Mouse (Mus musculus) MEL (cell line): Measurements from ENCODE around the gene Pp2d1. TPM values are rescaled to one million over a fixed set of nuclear protein-coding genes. Genes with fewer than 3 reads are reported as not detected.

Experiments
- DNase-seq: peaks from one replicate; pipeline ENCODE4 v3.0.0; 2011; ENCODE audit warnings: low read depth, low spot score
- H3K27ac ChIP-seq: 2 replicates; pipeline ENCODE4 v1.5.1; 2012; ENCODE audit warnings: low read depth, mild to moderate bottlenecking, control low read depth, low read length, moderate library complexity; ENCODE audit not compliant: control insufficient read depth
- H3K27me3 ChIP-seq, 2 experiments: fragments of 150-350 bp in 1 of 2; sonication (generic) in 1 of 2; 2 replicates each; pipeline ENCODE4 v1.6.1; 2012; ENCODE audit warnings: low read length in 2 of 2, mild to moderate bottlenecking in 2 of 2, improper control_type of control experiment in 1 of 2, moderate library complexity in 1 of 2; ENCODE audit not compliant: insufficient read depth in 2 of 2, control insufficient read depth in 1 of 2
- H3K36me3 ChIP-seq, 2 experiments: 2 replicates each; pipeline ENCODE4 v1.6.1; 2012 to 2014; ENCODE audit warnings: low read length in 2 of 2, improper control_type of control experiment in 1 of 2, inconsistent platforms in 1 of 2, mild to moderate bottlenecking in 1 of 2; ENCODE audit not compliant: insufficient read depth in 2 of 2, control insufficient read depth in 1 of 2
- H3K4me1 ChIP-seq, 2 experiments: fragments of 150-350 bp in 1 of 2; sonication (generic) in 1 of 2; 2 replicates each; pipeline ENCODE4 v1.6.1; 2012; ENCODE audit warnings: low read length in 2 of 2, improper control_type of control experiment in 1 of 2, mild to moderate bottlenecking in 1 of 2; ENCODE audit not compliant: insufficient read depth in 2 of 2, control insufficient read depth in 1 of 2
- H3K4me3 ChIP-seq, 2 experiments: fragments of 150-350 bp in 1 of 2; sonication (generic) in 1 of 2; 2 replicates each; pipeline ENCODE4 v1.5.1; 2012; ENCODE audit warnings: low read depth in 2 of 2, low read length in 2 of 2, mild to moderate bottlenecking in 2 of 2, moderate library complexity in 2 of 2, control low read depth in 1 of 2, improper control_type of control experiment in 1 of 2; ENCODE audit not compliant: control insufficient read depth in 1 of 2, insufficient read depth in 1 of 2
- H3K79me2 ChIP-seq: 2 replicates; pipeline ENCODE4 v1.6.1; 2012; ENCODE audit warnings: mild to moderate bottlenecking, low read length, moderate library complexity; ENCODE audit not compliant: control insufficient read depth, poor library complexity, insufficient read depth
- H3K9ac ChIP-seq: 2 replicates; pipeline ENCODE4 v1.6.1; 2012; ENCODE audit warnings: low read depth, mild to moderate bottlenecking, control low read depth, low read length, moderate library complexity; ENCODE audit not compliant: control insufficient read depth, poor library complexity, severe bottlenecking
- H3K9me3 ChIP-seq: fragments of 150-350 bp; sonication (generic); replicated peaks from 2 replicates; pipeline ENCODE4 v1.6.1; 2012; ENCODE audit warnings: mild to moderate bottlenecking, low read length, improper control_type of control experiment, moderate library complexity; ENCODE audit not compliant: insufficient read depth
- BHLHE40 ChIP-seq: IDR thresholded peaks from 2 replicates; pipeline ENCODE4 v1.6.1; 2012; ENCODE audit warnings: low read depth, mild to moderate bottlenecking, inconsistent platforms, low read length, improper control_type of control experiment, borderline replicate concordance
- CHD2 ChIP-seq: IDR thresholded peaks from 2 replicates; pipeline ENCODE4 v1.6.1; 2011; ENCODE audit warnings: low read length, improper control_type of control experiment
- CTCF ChIP-seq, 3 experiments: IDR thresholded peaks in 2 of 3; conservative IDR thresholded peaks in 1 of 3; 2 replicates each; pipeline ENCODE4 v1.5.1; 2011 to 2012; ENCODE audit warnings: low read length in 3 of 3, low read depth in 2 of 3, mild to moderate bottlenecking in 2 of 3, improper control_type of control experiment in 1 of 3, inconsistent platforms in 1 of 3, mixed read lengths in 1 of 3, moderate library complexity in 1 of 3; ENCODE audit not compliant: control insufficient read depth in 1 of 3, insufficient read depth in 1 of 3, poor library complexity in 1 of 3, severe bottlenecking in 1 of 3
- E2F4 ChIP-seq: IDR thresholded peaks from 2 replicates; pipeline ENCODE4 v1.6.1; 2011; ENCODE audit warnings: low read depth, low read length, improper control_type of control experiment, borderline replicate concordance
- ELF1 ChIP-seq: IDR thresholded peaks from 2 replicates; pipeline ENCODE4 v1.6.1; 2014; ENCODE audit warnings: low read depth, mild to moderate bottlenecking, inconsistent platforms, low read length, improper control_type of control experiment, moderate library complexity
- EP300 ChIP-seq, 2 experiments: IDR thresholded peaks; 2 replicates each; pipeline ENCODE4 v1.6.1; 2011; ENCODE audit warnings: improper control_type of control experiment in 2 of 2, low read length in 2 of 2, low read depth in 1 of 2, mild to moderate bottlenecking in 1 of 2
- ETS1 ChIP-seq: IDR thresholded peaks from 2 replicates; pipeline ENCODE4 v1.6.1; 2012; ENCODE audit warnings: low read depth, mild to moderate bottlenecking, inconsistent platforms, low read length, improper control_type of control experiment, moderate library complexity
- GATA1 ChIP-seq: IDR thresholded peaks from 2 replicates; pipeline ENCODE4 v1.6.1; 2011; ENCODE audit warnings: low read depth, low read length, improper control_type of control experiment
- JUND ChIP-seq: IDR thresholded peaks from 2 replicates; pipeline ENCODE4 v1.6.1; 2011; ENCODE audit warnings: low read depth, mild to moderate bottlenecking, improper control_type of control experiment, low read length
- MAFK ChIP-seq: IDR thresholded peaks from 2 replicates; pipeline ENCODE4 v1.6.1; 2011; ENCODE audit warnings: low read depth, mild to moderate bottlenecking, low read length, improper control_type of control experiment, borderline replicate concordance
- MAZ ChIP-seq: IDR thresholded peaks from 2 replicates; pipeline ENCODE4 v1.6.1; 2012; ENCODE audit warnings: low read depth, mild to moderate bottlenecking, inconsistent platforms, low read length, improper control_type of control experiment
- MEF2A ChIP-seq: IDR thresholded peaks from 2 replicates; pipeline ENCODE4 v1.6.1; 2014; ENCODE audit warnings: low read depth, mild to moderate bottlenecking, inconsistent platforms, low read length, improper control_type of control experiment; ENCODE audit not compliant: poor library complexity, insufficient replicate concordance, severe bottlenecking; ENCODE audit errors: extremely low read depth
- MXI1 ChIP-seq: IDR thresholded peaks from 2 replicates; pipeline ENCODE4 v1.6.1; 2011; ENCODE audit warnings: mild to moderate bottlenecking, low read depth, low read length, improper control_type of control experiment
- MYB ChIP-seq: IDR thresholded peaks from 2 replicates; pipeline ENCODE4 v1.6.1; 2011; ENCODE audit warnings: mild to moderate bottlenecking, low read depth, low read length, improper control_type of control experiment
- MYC ChIP-seq: IDR thresholded peaks from 2 replicates; pipeline ENCODE4 v1.6.1; 2011; ENCODE audit warnings: low read depth, mild to moderate bottlenecking, low read length, improper control_type of control experiment, moderate library complexity
- NELFE ChIP-seq: IDR thresholded peaks from 2 replicates; pipeline ENCODE4 v1.6.1; 2011; ENCODE audit warnings: low read depth, low read length, improper control_type of control experiment
- POLR2A ChIP-seq, 2 experiments: IDR thresholded peaks; 2 replicates each; pipeline ENCODE4 v1.6.1; 2011 to 2012; ENCODE audit warnings: low read length in 2 of 2, mild to moderate bottlenecking in 2 of 2, control low read depth in 1 of 2, improper control_type of control experiment in 1 of 2, low read depth in 1 of 2, moderate library complexity in 1 of 2; ENCODE audit not compliant: control insufficient read depth in 1 of 2, insufficient read depth in 1 of 2, poor library complexity in 1 of 2
- POLR2AphosphoS2 ChIP-seq: IDR thresholded peaks from 2 replicates; pipeline ENCODE4 v1.6.1; 2011; ENCODE audit warnings: low read length, improper control_type of control experiment
- RAD21 ChIP-seq: IDR thresholded peaks from 2 replicates; pipeline ENCODE4 v1.6.1; 2011; ENCODE audit warnings: mild to moderate bottlenecking, low read depth, low read length, improper control_type of control experiment
- RCOR1 ChIP-seq: IDR thresholded peaks from 2 replicates; pipeline ENCODE4 v1.6.1; 2012; ENCODE audit warnings: low read depth, mild to moderate bottlenecking, inconsistent platforms, low read length, improper control_type of control experiment
- SMC3 ChIP-seq: IDR thresholded peaks from 2 replicates; pipeline ENCODE4 v1.6.1; 2011; ENCODE audit warnings: low read depth, low read length, improper control_type of control experiment
- TAL1 ChIP-seq: IDR thresholded peaks from 2 replicates; pipeline ENCODE4 v1.6.1; 2012; ENCODE audit warnings: mild to moderate bottlenecking, inconsistent platforms, low read length, moderate library complexity, mixed read lengths
- TBP ChIP-seq: IDR thresholded peaks from 2 replicates; pipeline ENCODE4 v1.8.0; 2011; ENCODE audit warnings: low read depth, low read length, improper control_type of control experiment
- TCF12 ChIP-seq: IDR thresholded peaks from 2 replicates; pipeline ENCODE4 v1.6.1; 2014; ENCODE audit warnings: low read depth, mild to moderate bottlenecking, inconsistent platforms, low read length, improper control_type of control experiment, moderate library complexity
- UBTF ChIP-seq: IDR thresholded peaks from 2 replicates; pipeline ENCODE4 v1.6.1; 2012; ENCODE audit warnings: low read depth, mild to moderate bottlenecking, inconsistent platforms, low read length, improper control_type of control experiment, moderate library complexity, borderline replicate concordance; ENCODE audit not compliant: insufficient read depth
- USF1 ChIP-seq: IDR thresholded peaks from 2 replicates; pipeline ENCODE4 v1.6.1; 2014; ENCODE audit warnings: low read depth, mild to moderate bottlenecking, inconsistent platforms, low read length, improper control_type of control experiment, moderate library complexity
- USF2 ChIP-seq, 2 experiments: IDR thresholded peaks; 2 replicates each; pipeline ENCODE4 v1.6.1; 2011 to 2012; ENCODE audit warnings: improper control_type of control experiment in 2 of 2, low read length in 2 of 2, borderline replicate concordance in 1 of 2, inconsistent platforms in 1 of 2, low read depth in 1 of 2, mild to moderate bottlenecking in 1 of 2; ENCODE audit not compliant: insufficient read depth in 1 of 2
- ZC3H11A ChIP-seq: IDR thresholded peaks from 2 replicates; pipeline ENCODE4 v1.6.1; 2012; ENCODE audit warnings: low read depth, mild to moderate bottlenecking, inconsistent platforms, low read length, improper control_type of control experiment
- ZKSCAN1 ChIP-seq: IDR thresholded peaks from 2 replicates; pipeline ENCODE4 v1.6.1; 2012; ENCODE audit warnings: low read depth, mild to moderate bottlenecking, inconsistent platforms, low read length, improper control_type of control experiment, moderate library complexity
- polyA plus RNA-seq, 2 experiments: library from polyadenylated mRNA; stranded (reverse) in 1 of 2; unstranded in 1 of 2; fragments of >175 nt in 1 of 2; fragments of >200 nt in 1 of 2; gene quantifications; 2 replicates each; pipeline versions ENCODE4 v1.2.1 to v1.2.4; 2012; ENCODE audit warnings: low replicate concordance in 2 of 2, low read depth in 1 of 2; ENCODE audit not compliant: insufficient read length in 2 of 2, insufficient read depth in 1 of 2, missing spikeins in 1 of 2
- total RNA-seq: library from RNA; depleted of rRNA; stranded (reverse); fragments of 300-350 nt; gene quantifications from 2 replicates; pipeline ENCODE4 v1.2.3, GENCODE M21; 2012

Gene Pp2d1
- total and polyA plus RNA-seq, 3 experiments, result 0.04 to 0.08 TPM; not detected in 1

DNA sequence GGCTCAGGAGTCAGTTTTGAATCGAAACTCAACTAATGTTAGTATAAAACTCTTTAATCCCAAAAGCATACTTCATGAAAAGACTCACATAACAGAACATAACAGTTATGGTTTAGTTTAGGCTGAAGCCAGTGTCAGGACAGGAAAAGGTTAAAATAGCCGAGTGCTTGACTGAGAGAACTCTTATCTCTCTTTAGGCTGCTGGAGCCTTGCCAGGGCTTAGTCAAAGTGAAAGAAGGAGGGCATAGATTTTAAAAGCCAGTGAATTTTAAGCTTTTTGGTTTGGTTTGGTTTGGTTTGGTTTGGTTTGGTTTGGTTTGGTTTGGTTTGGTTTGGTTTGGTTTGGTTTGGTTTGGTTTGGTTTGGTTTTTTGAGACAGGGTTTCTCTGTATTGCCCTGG is 6.8 kb downstream of the Pp2d1 start:
- TF ChIP-seq EP300 (IDR thresholded peaks at IDR 0.05; ENCODE audit: low read depth in 1 of 2, low read length in 2 of 2) (peak; percentile 11 to 42; a peak in 2 of 4 replicates), RCOR1 (peak; percentile 86), SMC3 (peak; percentile 12; the same call in 1 of the 2 replicates), GATA1 (peak; percentile 90), TBP (0 out of 2 replicates have a peak, but pooled peaks have one; percentile 19), TCF12 (no peak), ETS1 (peak; percentile 55; the same call in 1 of the 2 replicates), NELFE (no peak)
- Histone ChIP-seq H3K36me3 (peaks cover 0 to 2% of the 10 kb centered on the region in 2 experiments; a peak in 2 of 4 replicates), H3K4me1 (0 out of 4 replicates have a peak, but pooled peaks cover 0 to 3% of the 10 kb centered on the region in 2 experiments), H3K27ac (no peak overlapping the region), H3K9me3 (no peaks in the 10 kb centered on the region), H3K79me2 (no peaks in the 10 kb centered on the region), H3K4me3 (no peak overlapping the region), H3K27me3 (no peaks in the 10 kb centered on the region; a peak in 1 of 4 replicates), H3K9ac (no peak overlapping the region)
- peak; percentile 88 for DNase-seq

DNA sequence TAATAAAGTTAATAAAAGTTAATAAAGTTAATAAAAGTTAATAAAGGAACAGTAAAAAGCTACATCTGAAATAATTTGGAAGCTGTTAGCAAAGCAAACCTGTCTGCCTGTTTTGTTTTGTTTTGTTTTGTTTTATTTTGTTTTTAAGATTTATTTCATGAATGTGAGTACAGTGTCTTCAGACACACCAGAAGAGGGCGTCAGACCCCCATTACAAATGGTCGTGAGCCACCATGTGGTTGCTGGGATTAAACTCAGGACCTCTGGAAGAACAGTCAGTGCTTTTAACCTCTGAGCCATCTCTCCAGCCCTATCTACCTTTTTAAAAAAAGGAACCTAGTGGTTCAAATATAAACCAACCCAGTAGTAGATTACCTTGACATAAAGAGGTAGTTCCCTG is 8.1 kb downstream of the Pp2d1 start:
- no peak overlapping the region for H3K27ac ChIP-seq
- TF ChIP-seq ETS1, result no peak
- peak; percentile 54; the same call in 1 of the 2 replicates for TF ChIP-seq ZKSCAN1
- no peak for TF ChIP-seq USF1
- peak; percentile 52 for TF ChIP-seq SMC3
- no peak for TF ChIP-seq MYB
- no peak for TF ChIP-seq TAL1
- TF ChIP-seq UBTF, result no peak
- peak; percentile 57 for TF ChIP-seq RAD21
- no peak for TF ChIP-seq BHLHE40
- TF ChIP-seq POLR2A (IDR thresholded peaks at IDR 0.05; ENCODE audit: control insufficient read depth in 1 of 2, insufficient read depth in 1 of 2, low read depth in 1 of 2, low read length in 2 of 2, poor library complexity in 1 of 2), result no peak
- no peak for TF ChIP-seq USF2 (IDR thresholded peaks at IDR 0.05; ENCODE audit: borderline replicate concordance in 1 of 2, insufficient read depth in 1 of 2, low read depth in 1 of 2, low read length in 2 of 2)
- TF ChIP-seq ZC3H11A, result peak; percentile 38; the same call in 1 of the 2 replicates
- no peak for TF ChIP-seq CHD2
- no peak for TF ChIP-seq MEF2A
- TF ChIP-seq CTCF (IDR thresholded peaks at IDR 0.05 in 2 of 3, conservative IDR thresholded peaks at IDR 0.05 in 1 of 3; ENCODE audit: control insufficient read depth in 1 of 3, insufficient read depth in 1 of 3, low read depth in 2 of 3, low read length in 3 of 3, poor library complexity in 1 of 3, severe bottlenecking in 1 of 3), result peak in 2 of 3 experiments; percentile 38 to 58; a peak in 4 of 6 replicates
- no peak for TF ChIP-seq MXI1
- no peak for TF ChIP-seq E2F4
- peak; percentile 36; the same call in 1 of the 2 replicates for TF ChIP-seq MYC
- no peak for TF ChIP-seq MAFK
- no peak for TF ChIP-seq ELF1
- TF ChIP-seq POLR2AphosphoS2, result no peak
- TF ChIP-seq MAZ, result no peak
- no peak for TF ChIP-seq TCF12
- no peak for TF ChIP-seq JUND
- 0 out of 4 replicates have a peak, but pooled peaks cover 0 to 3% of the 10 kb centered on the region in 2 experiments for H3K4me1 ChIP-seq
- H3K79me2 ChIP-seq, result no peaks in the 10 kb centered on the region
- peak; percentile 34 for DNase-seq
- H3K27me3 ChIP-seq, result no peaks in the 10 kb centered on the region; a peak in 1 of 4 replicates
- H3K4me3 ChIP-seq, result no peak overlapping the region
- peaks cover 0 to 2% of the 10 kb centered on the region in 2 experiments; a peak in 2 of 4 replicates for H3K36me3 ChIP-seq
- H3K9ac ChIP-seq, result no peak overlapping the region
- H3K9me3 ChIP-seq, result no peaks in the 10 kb centered on the region
